Mouse (Mus musculus) WW6 (cell line): ENCODE data around the gene Ly6g5c.

Source experiments
- DNase-seq: peaks from one replicate; pipeline ENCODE4 v3.0.0-alpha.2; 2013; ENCODE audit warnings: low read depth, low spot score

Ly6g5c gene

GRCm38 (mm10) chr17:35140490-35140996 lies 32.5 kb downstream of the Ly6g5c start:
- no peak for DNase-seq

DNA sequence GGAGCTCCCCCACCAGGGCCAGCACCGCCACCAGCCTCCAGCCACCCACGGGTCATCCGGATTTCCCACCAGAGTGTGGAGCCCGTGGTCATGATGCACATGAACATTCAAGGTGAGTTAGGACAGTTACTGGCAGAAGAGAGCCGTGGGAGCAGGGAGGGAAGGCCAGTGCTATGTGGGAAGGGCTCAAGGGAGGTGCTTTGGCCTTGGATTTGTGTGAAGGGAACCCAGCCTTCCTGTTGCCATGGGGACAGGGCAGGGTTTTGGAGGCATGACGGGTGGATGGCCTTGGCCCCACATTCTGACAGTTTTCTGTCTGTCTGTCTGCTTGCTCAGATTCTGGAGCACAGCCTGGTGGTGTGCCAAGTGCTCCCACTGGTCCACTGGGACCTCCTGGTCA lies 33.9 kb downstream of the Ly6g5c start:
- DNase-seq = no peak

- no peak for DNase-seq
Measured at GRCm38 (mm10) chr17:35146139-35146538, 38.1 kb downstream of the Ly6g5c start.

- DNase-seq = no peak
Measured at GRCm38 (mm10) chr17:35147348-35147747, 39.3 kb downstream of the Ly6g5c start.

DNA sequence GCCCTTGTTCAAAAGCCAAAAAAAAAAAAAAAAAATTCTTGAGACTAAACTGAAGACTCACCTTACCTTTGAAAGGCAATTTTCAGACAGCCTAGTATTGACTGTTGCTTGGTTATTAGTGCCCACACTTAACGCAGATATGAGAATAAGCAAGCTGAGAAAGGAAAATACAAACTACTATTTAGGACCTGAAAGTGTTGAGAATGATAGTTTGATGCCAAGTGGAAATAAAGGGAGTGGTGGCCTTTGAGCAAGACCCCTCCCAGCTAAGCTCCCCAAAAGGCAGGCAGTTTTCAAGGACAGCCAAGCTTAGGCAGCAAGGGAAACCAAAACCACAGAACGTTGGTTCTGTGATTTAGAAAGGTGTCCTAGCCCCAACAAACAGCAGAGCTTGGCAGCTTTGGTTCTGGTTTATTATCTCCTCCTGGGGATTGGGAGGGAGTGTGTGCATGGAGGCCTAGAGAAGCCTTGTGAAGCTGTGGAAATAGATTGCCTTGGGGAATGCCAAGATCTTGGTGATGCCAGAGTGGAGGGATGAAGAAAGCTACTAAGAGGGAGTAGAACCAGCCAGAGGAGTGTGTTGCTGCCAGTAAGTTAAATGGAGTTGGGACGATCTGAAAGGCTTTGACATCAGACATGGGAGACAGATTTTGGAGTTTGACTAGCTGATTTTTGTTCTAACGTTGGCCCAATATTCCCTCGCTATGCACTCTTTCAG lies 40.0 kb downstream of the Ly6g5c start:
- no peak for DNase-seq

- no peak for DNase-seq
Measured at GRCm38 (mm10) chr17:35152121-35152520, 44.0 kb downstream of the Ly6g5c start.

DNA sequence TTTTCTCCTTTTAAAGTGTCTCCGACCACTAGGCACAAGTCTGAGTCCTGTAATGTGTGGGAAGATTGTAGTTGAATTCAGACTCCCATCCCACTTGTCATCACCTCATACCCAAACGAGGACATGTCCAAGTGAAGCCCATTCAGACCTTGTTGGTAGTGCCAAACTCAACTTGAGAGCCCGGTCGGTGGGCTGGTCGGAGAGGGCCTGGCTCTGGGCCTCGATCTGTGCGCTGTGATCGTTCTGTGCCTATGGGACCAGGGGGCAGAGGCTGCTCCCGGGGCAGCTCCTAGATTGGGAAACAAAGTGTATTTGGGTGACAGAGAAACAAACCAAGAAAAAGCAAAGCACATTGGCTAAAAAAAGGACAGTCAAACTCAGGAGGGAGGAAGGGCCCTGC lies 45.0 kb downstream of the Ly6g5c start:
- DNase-seq = no peak

DNA sequence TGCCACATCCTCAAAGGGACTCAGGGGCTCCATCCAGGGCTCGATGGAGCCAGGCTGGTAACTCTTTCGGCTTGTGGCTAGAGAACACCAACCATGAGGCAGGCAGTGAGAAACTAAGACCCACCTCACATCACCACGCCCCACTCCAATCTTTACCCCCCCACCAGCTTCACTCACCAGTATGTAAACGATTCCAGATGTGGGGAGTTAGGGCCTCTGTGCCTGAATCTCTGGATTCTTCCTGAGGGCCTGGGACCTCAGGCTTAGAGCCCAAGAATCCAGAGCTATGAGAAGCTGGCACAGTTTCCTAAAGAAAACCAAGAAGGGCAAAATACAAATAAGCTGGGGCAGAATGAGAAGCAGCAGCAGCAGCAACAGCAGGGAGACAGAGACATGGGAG lies 45.9 kb downstream of the Ly6g5c start:
- DNase-seq = no peak

DNA sequence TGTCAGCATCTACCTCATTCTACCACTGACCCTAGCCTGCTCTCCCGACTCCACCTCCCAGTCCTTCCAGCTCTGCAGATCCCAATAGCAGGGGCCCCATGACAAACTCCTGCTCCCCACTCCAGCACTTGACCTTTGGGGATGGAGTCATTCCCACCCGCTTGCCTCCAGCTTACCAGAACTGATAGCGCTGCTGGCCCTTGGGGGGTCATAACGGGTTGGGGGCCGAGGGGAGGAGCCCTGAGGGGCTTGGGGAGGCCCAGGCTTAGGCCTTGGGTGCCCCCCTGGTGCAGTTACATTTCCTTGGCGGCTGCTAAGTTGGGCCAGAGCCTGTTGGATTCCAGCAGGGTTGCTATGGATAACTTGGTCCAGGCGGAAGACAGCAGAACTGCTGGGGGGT lies 46.5 kb downstream of the Ly6g5c start:
- DNase-seq = no peak

GRCm38 (mm10) chr17:35155451-35155850 lies 47.4 kb downstream of the Ly6g5c start:
- DNase-seq = no peak

- DNase-seq = no peak
Measured at GRCm38 (mm10) chr17:35156461-35157200, 48.6 kb downstream of the Ly6g5c start.

DNA sequence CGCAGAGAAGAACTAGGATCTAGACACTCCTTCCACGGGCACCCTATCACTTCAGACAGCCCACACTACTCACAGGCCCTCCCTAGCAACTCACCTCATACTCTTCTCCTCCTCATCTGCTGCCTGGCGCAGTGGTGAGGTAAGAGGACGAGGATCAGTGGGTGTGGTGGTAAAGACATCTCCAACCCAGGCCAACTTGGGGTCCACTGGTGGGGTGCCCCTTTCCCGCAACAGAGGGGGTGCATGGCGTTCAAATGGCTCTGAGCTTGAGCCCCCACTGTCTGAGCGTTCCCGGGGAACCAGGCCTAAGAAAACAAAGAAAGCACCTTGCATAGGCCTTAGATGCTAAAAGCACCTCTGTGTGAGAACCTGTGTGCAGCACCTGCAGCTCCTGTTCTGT lies 49.2 kb downstream of the Ly6g5c start:
- DNase-seq = no peak

DNA sequence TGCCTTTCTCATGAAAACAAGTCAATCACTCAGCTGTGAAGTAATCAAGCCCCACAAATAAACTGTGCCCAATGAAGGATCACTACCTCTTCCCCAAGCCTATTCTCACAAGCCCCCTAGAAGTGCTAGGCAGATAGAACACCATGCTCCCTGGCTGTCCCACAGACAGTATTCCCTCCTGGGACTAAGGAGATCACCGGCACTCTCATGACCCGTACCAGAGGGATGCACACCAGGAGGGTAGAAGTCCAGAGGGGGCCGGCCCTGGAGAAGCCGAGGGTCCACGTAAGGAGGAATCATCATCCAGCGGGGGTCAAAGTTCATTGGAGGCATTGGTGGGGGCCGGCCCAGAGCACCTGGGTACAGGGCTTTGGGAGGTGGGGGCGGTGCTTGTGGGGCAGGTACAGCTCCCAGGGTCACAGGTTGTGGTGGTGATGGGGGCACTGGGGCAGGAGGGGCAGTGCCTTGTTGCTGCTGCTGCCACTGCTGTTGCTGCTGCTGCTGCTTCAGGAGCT lies 49.6 kb downstream of the Ly6g5c start:
- DNase-seq = no peak

GRCm38 (mm10) chr17:35158850-35159593 lies 50.9 kb downstream of the Ly6g5c start:
- no peak for DNase-seq

- no peak for DNase-seq
Measured at GRCm38 (mm10) chr17:35159638-35160037, 51.6 kb downstream of the Ly6g5c start.

GRCm38 (mm10) chr17:35161421-35161820 lies 53.3 kb downstream of the Ly6g5c start:
- DNase-seq = no peak
